Mouse (Mus musculus): ENCODE data around the gene Elovl6.

Gene Elovl6

DNA sequence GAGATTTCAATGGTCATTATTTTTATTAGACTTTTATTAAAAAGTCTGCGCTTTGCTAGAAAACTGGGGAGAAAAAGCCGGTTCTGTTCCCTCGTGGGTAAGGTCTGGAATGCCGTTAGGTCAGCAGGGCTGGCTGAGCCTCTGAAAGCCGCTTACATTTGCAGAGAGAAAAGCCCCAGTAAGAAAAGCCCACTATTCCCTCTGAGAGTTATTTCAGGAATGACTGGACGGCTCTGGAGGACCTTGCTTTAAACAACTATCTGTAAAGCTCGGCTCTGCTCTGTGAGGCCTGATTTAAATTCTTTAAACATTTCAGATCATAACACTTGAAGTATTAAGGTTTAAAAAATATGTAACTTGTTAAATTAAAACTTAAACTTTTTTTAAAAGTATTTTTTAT is 36.4 kb downstream of the Elovl6 start:
- DNase-seq: no peak

DNA sequence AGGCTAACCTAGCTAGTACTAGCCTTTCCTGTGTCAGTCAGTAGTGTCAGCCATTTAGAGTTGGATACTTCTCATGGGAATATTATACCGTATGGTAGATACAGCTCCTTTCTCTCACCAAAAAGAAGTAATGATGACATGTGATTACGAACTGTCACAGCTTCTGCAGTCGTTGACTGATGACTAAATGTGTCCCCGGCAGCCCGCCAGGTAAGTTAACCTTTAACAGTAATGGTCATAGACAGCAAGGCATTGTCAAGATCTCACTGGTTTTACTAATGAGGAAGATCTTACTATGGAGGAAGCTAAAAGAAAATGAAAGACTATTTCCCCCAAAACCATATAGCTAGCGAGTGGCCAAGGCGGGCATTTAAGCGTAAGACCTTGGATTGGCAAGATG is 38.8 kb downstream of the Elovl6 start:
- DNase-seq: no peak

DNA sequence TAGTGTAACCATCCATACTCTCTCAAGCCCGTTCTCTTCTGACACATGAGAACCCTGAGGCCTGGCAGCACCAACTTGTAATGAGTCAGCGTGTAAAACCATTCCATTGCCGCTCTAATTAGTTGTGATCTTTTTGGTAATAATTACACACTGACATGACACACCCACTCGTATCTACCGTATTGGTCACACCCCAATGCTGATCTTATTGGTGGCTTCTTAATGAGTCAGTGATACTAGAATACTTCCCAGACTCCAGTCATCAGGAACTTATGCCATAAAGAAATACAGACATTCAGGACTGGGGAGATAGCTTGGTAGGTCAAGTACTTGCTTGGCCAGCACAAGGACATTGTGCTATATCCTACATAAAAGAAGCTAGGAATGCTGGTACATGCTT is 39.5 kb downstream of the Elovl6 start:
- no peak for DNase-seq

DNA sequence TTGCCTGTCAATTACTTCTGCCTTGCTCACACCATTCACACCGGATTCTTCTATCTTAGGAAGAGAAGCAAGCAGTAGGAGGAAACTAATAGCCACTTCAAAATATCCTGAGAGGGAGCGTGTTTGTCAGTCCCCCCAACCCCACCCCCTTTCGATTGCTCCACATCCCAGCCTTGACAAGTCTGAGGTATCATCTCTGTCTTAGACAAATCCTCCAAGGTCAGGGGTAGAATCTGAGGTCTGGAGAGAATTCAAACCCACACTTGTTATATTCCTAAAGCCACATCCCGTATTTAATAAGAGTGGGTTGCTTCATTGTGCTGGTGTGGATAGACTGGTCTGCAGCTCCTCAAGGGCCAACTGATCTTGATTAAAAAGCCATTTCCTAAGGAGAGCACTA is 40.8 kb downstream of the Elovl6 start:
- no peak for DNase-seq

DNA sequence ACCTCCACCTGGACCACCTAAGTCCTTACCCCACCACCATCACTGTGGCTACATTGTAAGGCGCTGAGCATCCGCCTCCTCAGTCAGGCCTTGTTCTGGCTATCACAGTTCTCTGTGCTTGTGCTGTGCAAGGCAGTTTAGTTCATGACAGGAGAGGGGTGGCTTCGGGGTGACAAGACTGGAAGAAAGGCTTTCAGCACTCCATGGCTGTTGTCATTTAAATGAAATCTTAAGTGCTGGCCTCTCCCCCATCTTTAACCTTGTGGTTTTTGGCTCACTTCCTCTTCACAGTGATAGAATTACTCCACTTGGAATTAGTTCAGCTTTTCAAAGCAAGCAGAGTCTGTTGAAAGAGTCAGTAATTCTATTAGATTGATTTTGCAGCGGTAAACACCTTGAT is 41.5 kb downstream of the Elovl6 start:
- no peak for DNase-seq

DNA sequence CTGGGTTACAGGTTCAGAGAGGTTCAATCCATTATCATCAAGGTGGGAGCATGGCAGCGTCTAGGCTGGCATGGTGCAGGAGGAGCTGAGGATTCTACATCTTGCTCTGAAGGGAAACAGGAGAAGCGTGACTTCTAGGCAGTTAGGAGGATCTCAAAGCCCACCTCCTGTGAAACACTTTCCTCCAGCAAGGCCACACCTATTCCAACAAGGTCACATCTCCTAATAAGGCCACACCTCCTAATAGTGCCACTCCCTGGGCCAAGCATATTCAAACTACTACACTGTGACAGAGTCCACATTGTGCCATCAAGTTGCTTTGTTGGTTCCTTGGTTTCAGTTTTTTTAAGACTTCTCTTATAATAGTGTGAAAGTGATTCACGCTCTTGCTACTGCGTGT is 42.9 kb downstream of the Elovl6 start:
- DNase-seq: no peak

DNA sequence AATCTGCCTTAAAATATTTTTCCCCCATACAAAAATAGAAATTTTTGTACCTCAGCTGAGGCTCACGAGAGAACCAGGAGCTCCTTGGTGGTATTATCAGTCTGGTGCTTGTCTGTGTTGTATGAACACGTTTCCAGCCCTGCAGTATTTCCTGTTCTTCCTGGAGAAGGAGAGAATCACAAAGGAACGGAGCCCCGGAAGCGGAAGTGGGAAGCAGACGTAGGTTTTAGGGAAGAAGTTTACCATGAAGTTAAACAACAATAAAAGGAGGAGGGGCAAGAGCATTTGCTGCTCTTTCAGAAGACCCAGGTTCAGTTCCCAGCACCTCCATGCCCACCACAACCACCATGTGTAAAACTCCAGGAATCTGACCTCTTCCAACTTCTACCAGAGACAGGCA is 44.4 kb downstream of the Elovl6 start:
- DNase-seq: no peak

DNA sequence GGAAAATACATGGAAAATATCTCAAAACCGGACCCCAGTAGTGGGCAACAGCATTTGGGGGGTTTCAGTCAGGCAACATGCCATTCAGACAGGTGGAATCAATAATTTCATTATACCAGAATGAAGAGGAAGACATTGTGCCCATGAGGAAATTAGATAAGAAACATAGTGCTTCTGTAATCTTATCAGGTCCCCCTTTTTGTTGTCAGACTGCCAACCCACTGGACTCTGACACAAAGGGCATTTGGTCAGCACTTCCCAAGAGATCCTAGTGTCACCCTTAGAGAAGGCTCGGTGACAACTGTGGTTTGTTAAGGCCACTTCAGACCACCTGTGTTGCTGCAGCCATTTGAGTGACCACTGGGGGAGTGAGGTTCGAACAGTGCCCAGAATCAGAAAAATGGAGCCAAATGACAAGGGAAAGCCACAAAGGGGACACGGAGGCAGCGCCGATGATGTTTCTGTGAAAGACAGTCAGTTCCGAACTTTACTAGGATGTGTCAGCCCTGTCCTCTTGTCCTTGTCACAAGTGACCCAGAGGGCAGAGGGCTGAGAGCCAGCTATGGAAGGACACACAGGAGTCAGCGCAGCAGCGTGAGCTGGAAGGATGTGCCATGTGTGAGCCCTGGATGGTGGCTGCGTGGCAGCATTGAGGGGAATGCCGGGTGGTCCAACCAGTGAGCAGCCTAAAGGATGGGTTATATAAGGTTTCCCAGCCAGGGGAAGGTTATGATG is 46.8 kb downstream of the Elovl6 start:
- DNase-seq: no peak

DNA sequence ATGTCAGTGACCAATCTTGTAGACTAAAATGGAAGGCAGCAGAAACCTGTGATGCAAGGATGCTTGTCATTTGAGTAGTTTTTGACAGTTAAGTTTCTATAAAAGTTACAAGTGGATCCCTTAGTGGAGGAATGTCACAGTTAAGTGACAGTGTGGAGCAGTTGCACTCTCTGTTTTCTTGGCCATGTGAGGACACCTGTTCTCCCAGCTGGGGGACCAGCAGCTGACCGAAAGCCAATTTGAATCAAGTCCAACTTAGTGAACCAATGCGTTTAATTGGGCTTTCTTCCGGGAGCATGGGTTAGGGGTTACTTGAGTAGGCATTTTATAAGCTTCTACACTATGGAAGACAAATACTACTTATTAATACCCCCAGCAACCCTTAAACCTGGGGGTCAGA is 48.9 kb downstream of the Elovl6 start:
- peak; percentile 39 to 60 for DNase-seq

DNA sequence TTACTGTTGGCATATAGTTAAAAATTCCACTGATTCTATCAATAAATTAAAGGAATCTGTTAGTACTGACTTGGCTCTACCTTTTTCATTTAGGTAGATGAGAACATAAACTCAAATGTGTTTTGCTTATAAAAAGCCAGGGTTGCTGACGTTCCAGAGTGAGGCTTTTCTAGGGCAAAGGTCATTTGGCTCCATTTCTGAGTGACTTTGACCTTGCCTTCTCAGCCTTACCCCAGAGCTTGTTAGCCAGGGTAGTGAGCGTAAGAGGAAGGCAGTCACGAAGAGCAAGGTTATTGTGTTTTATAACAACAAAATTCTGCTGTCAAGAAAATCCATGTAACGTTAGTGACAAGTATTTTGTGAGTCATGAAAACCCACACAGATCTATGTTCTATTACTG is 50.3 kb downstream of the Elovl6 start:
- DNase-seq: no peak

DNA sequence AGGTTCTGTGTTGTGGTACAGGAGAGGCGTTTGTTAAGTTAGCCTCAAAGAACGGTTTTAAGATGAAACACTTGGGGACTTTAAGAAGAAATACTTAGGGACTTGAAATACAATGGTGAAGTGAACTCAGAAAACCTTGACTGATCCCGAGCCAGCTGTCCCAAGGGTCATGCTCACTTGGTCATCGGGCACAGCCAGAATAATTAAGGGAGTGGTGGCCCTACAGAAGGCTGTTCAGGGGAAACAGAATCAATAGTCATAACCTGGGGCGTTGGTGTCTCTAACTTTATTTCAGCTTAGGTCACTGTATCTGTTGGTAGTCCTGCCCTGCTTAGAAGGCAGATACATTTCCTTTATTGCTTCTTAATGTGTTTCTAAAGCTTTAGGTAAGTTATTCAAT is 51.1 kb downstream of the Elovl6 start:
- DNase-seq: no peak

DNA sequence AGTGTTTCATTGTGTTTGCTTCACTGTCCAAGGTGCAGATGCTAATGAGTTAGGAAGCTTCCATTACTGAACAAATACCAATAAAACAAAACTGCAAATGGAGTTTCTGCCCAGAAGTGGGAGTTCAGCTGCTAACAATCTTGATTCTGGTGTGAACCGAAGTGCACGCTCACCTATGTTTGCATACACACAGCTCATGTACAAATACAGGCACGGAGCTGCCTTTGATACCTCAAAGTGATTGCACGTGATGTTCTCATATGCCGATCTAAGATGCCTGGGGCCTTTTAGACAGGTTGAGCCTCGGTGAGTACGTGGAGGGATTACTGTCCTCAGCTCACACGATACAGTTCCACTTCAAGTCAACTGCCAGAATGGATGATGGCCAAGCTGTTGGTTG is 55.8 kb downstream of the Elovl6 start:
- no peak for DNase-seq

DNA sequence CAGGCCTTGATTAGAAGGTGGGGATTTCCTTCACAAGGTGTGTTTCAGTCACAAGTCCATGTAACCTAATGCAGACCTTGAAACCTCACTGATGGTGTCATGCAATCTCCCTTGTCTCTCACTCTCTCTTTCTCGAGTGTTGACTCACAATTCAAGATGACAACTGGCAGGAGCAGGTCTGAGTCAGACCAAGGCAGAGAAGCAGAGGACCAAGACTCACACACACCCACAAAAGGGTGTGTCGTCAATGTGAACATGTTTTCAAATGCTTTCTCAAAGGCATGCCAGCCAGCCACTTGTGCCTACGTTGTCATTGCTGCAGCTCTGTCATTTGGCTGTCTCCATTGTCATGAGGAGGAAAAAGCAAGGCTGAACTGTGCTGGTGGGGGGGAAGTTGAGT is 56.6 kb downstream of the Elovl6 start:
- DNase-seq: no peak

DNA sequence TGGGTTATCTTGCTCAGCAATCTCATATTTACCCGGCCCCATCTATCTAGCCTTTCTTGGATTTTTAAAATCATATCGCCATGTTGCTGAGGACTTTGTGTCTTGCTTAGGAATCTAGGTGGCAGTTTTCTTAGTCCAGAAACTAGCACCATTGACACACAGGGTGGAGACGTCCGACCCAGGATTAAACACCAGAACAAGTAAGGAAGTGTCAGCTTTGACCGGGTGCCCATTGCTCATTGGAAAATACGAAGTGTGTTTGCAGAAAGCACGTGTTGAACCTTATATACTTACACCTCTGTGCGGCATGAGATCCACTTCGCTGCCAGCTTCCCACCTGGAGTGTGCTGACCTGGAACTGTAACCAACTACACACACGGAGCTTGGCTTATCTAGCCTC is 57.5 kb downstream of the Elovl6 start:
- peak; percentile 33 to 44 for DNase-seq

DNA sequence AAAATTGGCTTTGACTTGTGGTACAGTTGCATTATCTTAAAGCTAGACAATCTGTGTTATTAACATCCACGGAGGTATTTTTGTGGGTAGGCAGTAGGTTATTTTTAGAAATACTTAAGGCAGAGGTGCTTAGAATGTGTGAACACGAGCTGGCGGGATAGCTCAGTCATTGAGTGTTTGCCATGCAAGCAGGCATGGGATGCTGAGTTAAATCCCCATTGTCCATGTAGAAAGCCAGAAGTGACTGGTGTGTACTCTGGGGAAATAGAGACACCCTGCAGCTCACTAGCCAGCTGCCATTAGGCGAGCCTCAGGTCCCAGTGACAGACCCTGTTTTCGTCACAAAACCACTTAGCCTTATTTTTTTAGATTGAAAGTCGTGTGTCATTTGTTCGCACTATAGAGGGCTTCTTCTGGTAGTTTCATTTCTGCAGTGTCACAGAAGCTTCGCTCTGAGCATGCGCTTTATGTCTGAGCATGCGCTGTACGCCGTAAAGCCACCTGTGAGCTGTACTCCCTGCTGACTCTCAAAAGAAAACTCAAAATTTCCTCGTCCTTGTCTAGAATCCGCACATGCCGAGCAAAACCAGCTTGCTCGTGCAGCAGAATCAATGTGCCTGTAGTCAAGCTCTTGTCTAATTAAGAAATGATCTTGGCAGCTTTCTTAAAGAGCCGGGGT is 58.5 kb downstream of the Elovl6 start:
- DNase-seq: peak; percentile 43 to 52

DNA sequence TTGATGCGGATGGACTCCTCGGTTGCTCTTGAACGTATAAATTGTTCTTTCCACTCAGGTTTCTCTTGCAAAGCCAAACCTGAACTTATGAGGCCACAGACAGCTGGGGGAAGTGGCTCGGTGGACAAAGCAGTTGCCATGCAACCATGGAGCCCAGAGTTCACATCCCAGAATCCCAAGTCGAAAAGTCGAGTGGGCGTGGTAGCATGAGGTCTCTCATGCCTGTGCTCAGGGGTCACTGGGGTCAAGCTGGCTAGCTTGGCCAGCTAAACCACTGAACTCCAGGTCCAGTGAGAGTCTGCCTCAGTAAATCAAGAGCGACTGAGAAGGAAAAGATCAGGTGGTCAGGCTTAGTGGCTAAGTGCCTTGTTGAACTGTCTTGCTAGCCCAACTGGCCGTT is 59.1 kb downstream of the Elovl6 start:
- DNase-seq: no peak

DNA sequence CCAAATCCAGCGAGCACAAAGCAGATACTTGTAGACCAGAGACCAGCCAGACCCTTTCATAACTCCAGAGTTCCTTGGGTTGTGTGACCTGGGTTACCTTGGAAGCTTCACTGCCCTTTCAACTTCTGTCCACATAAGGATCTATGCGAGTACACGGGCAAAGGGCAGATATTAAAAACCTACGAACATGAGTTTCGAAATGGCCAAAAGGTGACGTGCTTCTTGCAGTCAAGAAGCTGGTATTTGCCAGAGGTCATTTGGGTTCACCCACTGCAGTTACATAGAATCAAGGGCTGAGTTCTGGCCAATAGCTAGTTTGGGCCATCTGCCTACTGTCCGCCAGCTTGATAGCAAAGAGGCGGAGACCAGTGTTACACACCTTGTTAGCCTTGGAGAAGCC is 59.6 kb downstream of the Elovl6 start:
- peak in 1 of 2 experiments; percentile 27 for DNase-seq

DNA sequence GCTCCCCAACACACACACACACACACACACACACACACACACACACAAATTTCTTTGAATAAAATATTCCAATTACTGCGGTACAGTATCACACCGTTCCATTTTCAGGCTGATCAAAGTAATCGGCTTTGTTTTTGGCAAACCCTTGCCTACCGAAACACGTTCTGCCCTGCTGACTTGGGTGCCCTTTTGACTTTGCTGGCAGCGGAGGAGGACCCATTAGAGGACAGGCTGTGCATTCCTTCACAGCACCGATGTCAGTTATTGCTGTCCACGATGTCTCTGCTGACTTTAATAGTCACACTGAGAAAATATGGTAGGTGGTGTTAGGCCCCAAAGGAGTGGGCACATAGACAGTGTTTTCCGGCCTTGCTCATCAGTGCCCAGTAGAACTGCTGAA is 60.8 kb downstream of the Elovl6 start:
- no peak for DNase-seq

DNA sequence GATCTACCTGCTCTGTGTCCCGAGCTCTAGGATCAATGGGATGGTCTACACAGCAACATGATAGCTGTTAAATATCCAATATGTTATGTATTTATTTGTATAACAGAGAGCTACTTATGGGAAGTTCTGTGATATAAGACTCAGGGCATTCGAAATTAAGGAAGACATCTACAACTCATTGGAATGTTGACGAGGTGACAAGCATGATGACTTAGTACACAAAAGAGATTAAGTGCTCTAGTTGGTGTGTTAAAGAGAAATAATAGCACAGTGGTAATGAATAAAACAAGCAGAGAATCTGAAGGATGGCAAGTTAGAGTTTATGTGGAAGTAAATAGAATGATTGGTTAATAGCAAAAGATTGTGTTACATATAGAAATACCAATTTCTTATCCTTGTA is 61.6 kb downstream of the Elovl6 start:
- no peak for DNase-seq

DNA sequence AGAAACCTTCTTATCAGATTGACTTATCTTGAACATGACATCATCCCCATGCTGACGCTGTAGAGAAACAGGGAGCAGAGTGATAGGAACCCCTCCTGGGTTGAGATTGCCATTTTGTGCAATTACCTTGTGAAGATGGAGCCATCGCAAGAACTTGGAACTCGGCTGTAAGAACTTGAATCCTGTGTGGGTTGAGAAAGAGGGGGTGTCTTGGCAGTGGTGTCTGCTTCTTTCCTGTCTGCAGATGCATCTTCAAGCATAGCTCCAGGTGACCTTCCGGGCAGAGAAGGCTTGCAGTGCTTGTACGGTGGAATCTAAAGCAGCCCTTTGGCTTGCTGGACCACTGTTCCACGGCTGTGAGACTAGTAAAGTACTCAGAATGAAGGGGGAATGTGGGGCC is 63.9 kb downstream of the Elovl6 start:
- no peak for DNase-seq

DNA sequence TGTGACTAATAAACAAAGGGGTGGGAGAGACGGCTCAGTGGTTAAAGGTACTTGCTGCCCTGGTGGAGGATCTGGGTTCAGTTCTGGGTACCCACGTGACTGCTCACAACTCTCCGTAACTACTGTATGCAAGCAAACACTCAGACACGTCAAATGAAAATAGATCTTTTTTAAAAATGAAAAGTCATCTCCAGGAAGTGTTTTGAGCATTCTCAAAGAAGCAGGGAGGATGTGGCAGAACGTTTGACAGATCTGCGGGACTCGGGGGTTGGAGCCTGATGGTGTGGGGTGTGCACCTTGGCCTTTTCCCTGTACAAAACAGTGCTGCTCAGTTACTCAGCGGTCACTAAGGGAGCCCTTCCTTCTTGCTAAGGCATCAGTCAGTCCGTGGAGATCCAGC is 70.1 kb downstream of the Elovl6 start:
- no peak for DNase-seq

DNA sequence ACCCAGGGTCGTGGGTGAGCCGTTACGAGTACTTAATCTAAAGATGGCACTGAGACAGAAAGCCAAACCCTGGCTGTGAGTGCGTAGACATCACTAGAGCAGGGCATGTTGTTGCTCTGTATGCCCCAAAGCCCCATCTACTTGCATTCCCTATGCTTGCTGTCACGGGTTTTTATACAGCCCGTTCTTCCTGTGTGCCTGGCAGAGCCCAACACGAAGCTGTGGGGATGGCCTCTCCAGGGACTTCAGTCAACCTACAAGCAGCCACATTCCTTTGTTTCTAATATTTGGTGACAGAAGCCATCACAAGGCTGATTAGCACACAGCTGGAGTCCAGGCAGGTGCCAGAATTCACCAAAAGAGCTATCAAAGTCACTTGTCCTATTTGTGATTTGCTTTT is 73.3 kb downstream of the Elovl6 start:
- no peak for DNase-seq

DNA sequence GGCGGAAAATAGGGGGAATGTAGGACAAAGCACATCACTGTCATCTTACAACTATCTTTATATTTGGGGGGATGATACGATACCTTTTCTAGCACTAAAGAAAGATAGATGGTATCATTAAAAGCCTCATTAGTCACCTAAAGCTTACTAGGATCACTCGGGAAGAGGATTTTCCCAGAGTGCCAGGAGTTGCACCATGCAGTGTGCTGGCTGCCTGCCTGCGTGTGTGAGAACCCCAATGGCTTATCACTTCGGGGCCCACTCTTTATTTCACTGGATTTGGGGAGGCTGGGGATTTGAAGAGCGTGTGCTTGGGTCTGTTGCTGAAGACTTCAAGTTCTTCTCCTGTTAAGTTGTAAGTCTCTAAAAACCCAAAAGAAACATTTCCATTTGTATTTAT is 73.8 kb downstream of the Elovl6 start:
- DNase-seq: peak in 1 of 2 experiments; percentile 29

DNA sequence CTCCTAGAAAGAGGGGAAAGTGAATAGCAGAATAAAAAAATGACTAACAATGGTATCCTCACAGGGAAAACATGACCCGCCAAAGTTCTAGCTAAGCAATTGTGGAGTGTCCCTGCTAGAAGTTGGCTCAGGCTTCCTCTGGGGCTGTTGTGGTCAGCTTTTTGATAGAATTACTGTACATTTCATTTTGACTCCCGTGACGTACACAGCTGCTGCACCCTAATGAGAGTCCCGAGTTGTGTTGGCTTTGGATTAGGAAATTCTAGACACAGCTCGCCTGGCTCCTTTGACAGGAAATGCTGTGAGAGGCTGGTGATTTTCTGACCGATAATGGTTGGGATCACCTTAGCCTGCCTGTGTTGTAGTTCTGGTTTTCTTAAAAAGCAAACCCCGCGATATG is 79.5 kb downstream of the Elovl6 start:
- no peak for DNase-seq
